Mouse (Mus musculus) B cell, adult (primary cell): Measurements from ENCODE around the gene 4933415F23Rik. TPM values are rescaled to one million over a fixed set of nuclear protein-coding genes. Genes with fewer than 3 reads are reported as not detected.

Source experiments
- total RNA-seq: library from RNA; stranded (reverse); gene quantifications from 4 replicates; pipeline ENCODE4 v1.2.4, GENCODE M21; 2023; ENCODE audit not compliant: inconsistent age

The 4933415F23Rik gene
- total RNA-seq, result not detected in 4 replicates

GRCm38 (mm10) chr1:23102021-23102420, at the start of gene 4933415F23Rik:
Gene 4933415F23Rik (minus strand): TSS chr1:23102253.

